Mouse (Mus musculus) thymus, postnatal 25 days (tissue): ENCODE measurements around the gene Bnc1.
A peak's percentile ranks its signal among the peaks of the same experiment; 100 is the strongest.

Source experiments
- DNase-seq: peaks from one replicate; pipeline ENCODE4 v3.0.0; 2022

Bnc1 gene

GRCm38 (mm10) chr7:81973339-81973738, 18.8 kb downstream of the Bnc1 start:
- DNase-seq, result no peak

DNA sequence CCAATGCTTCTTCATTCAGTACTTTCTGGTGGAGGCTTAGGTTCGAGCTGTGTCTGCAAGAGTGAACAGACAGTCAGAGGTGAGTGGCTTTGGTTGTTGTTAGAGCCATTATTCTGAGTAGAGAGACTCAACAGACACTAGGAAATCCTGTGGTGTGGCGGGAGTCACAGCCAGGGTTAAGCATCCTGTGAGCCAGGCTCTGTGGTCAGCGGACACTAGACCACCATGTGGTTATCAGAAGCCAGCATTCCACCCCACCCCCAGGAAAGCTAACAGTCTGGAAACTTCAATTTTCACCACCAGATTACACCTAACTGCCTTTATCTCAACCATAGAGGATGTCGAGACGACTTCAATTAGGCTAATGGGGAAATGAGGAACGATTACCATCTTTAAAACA, 23.1 kb downstream of the Bnc1 start:
- DNase-seq, result no peak

DNA sequence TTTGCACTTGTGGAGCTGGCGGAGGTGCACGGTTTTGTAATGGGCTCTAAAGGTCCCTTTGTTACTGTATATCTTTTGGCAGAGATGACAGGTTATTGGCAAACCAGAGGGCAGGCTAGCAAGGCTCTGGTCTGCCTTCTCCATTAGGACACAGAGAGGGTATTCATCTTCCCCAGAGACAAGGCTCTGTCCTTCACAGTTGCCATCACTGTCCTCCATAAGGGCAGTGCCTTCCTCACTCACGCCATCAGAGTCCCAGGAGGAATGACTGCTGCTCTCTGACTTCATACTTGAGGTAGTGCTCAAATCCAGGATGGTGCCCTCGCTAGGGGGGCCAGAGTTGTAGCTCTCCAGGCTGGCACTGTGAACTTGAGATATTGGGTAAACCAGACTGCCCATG, 23.6 kb downstream of the Bnc1 start:
- DNase-seq, result no peak

GRCm38 (mm10) chr7:81966195-81966594, 25.9 kb downstream of the Bnc1 start:
- no peak for DNase-seq

- DNase-seq, result no peak
Observed at GRCm38 (mm10) chr7:81959704-81960103, 32.4 kb downstream of the Bnc1 start.

- DNase-seq, result peak; percentile 51
Observed at GRCm38 (mm10) chr7:81954208-81954846, 37.8 kb downstream of the Bnc1 start.

GRCm38 (mm10) chr7:81950499-81950898, 41.6 kb downstream of the Bnc1 start:
- DNase-seq, result no peak

- DNase-seq, result no peak
Observed at GRCm38 (mm10) chr7:81945398-81945797, 46.7 kb downstream of the Bnc1 start.

- DNase-seq, result no peak
Observed at GRCm38 (mm10) chr7:81934806-81935205, 57.3 kb downstream of the Bnc1 start.

DNA sequence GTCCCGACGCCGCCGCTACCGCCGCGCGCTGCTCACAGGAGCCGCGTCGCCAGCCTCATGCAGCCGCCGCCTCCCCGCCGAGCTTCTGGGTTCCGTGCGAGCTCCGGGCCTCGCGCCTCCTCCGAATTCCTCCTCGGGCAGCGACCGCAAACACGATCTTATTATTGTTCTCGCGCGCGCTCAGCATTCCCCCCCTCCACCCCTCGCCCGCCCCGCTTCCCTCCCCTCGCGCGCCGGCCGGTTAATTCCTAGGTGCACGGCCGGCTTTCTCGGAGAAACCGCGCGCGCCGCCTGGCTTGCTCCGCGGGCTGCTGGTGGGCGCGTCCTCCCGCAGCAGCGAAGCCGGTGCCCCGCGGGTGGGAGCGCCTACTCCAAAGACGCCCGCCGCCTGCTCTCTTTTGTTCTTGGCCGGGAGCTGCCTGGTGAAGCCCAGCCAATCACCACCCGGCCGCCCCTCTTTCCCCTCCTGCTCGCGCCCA, 57.8 kb downstream of the Bnc1 start, which contains the start of gene Hdgfl3:
Gene Hdgfl3, minus strand, starts transcription at position 207 of the 479 bp plus-strand sequence.
- peak; percentile 60 for DNase-seq

DNA sequence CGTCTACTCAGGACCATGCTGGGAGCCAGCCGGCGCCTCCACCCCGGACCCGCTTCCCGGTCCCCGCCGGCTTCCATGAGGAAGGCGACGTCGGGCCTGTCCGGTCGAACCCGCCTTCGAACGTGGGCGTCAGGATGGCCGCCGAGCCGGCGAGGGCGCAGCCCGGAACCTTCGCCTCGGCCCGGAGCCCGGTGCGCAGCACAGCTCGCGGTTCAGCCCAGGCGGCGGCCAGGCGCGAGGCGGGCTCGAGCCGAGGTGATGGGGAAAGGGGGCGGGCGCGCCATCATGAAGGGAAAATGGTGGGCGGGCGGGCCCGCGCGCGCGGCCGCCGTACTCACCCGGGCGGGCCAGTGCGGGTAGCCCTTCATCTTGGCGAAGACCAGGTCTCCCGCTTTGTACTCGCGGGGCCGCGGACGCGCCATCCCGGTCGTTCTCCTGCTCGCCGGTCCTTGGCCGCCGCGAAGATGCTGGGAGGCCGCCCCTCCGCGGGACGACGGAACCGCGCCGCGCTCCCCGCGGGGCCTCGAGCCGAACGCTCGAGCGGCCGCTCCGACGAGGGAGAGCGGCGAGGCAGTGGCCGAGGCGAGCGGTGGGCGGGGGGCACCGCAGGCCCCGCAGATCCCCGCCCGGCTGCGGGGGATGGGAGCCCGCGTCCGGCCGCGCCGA, 58.4 kb downstream of the Bnc1 start:
- DNase-seq, result peak; percentile 65

DNA sequence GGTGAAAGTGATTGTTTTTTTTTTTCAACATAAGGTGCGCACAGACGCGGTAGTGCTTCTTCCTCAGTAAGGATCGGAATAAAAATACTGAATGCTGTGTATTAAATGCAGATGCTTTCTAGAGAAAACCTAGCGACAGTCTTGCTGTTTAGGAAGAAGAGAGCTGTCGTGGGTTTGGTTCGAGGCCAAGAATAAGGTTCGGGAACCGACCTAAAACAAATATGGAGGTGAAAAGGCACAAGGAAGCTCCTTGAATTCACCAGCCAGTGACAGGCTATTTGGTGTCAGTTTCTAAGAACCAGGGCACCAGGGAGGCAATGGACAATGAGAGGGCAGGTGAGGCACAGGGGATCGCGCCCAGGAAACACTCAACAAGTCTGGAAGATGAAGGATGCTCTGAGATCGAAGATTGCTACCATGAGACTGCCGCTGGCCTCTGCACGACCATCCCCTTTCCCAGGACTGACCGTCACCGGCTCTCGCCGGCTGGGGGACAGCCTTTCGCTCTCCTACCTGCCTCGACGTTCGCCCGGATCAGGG, 59.0 kb downstream of the Bnc1 start:
- DNase-seq, result peak; percentile 17

- no peak for DNase-seq
Observed at GRCm38 (mm10) chr7:81932521-81933045, 59.5 kb downstream of the Bnc1 start.

DNA sequence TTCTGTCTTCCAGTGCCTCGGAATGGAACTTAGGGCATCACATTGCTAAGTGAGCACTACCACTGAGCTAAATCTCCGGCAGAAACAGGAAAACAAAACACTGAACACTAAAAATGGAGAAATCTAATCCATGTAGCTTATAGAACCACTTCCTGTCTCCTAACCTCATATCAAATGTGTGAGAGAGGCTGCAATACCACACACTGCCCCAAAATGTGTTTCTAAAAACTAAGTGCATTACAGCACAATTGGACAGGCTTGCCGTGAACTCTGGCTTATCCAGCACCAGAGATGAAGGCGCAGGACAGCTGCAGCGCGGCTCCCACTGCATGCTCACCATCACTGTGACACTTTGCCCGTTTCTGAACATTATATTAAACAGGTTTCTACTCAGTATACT, 63.1 kb downstream of the Bnc1 start:
- peak; percentile 12 for DNase-seq

DNA sequence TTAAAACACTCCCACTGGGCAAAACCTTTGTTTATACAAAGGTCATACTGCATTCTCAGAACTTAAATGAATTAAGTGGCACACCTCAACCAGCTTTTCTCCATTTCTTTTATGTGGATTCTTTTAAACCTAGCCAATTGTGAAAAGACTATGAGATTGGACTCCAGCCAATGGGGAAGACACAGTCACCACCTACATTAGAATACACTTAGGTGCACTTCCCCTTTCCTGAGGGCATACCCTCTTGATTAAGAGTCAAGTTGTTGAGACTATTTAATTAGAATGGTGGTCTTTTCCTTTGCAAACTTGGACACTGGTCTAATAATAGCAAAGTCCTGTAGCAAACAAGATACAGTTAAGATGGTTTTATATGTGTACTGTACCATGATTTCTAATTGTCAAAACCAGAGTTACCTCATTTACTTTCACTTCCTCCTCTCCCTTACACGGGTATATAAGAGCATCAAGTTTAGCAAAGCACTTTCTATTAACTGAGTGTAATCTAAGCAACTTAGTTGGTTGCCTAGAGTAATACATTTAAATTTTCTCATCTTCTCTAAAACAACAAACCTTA, 70.6 kb downstream of the Bnc1 start:
- DNase-seq, result no peak

DNA sequence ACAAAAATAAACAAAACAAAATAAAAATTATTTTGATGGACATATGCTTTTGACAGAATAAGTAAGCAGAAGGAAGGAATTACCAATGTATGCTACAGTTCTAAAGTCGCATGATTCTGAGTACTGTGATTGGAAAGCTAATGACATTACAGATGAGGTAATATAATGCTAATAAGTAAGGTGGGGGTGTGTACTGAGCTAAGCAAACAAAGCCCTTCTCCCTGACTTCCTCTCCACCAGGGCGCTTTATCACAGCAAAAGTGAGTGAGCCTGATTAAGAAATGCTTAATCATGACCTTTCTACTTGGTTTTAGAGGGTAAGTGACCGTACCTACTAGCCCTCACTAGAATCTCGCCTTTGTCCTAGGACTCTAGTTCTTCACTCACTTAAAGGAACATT, 71.8 kb downstream of the Bnc1 start:
- no peak for DNase-seq

DNA sequence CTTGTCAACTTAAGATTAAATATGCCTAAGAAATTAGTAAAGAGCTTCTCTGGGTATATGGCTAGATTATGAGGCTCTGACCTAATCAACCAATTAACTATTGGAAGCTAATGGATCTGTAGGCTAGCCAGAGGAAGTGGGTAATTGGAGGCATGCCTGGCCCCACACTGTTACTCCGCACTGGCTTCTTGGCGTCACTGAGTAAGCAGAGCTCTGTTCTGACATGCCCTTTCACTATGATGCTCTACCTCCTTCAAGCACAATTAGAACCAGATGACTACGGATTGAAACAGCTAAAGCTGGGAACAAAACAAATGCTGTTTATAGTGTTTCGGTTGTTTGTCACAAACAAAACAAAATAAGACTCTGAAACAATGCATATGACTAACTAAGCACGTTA, 73.8 kb downstream of the Bnc1 start:
- DNase-seq, result no peak
